Mouse (Mus musculus): ENCODE measurements around the gene Lpp. TPM values are rescaled to one million over a fixed set of nuclear protein-coding genes. Genes with fewer than 3 reads are reported as not detected.

Gene Lpp
- total and polyA plus RNA-seq, 2 experiments from 2014 or later = 8.4 to 13.1 TPM

GRCm38 (mm10) chr16:24819127-24819526 is 425.8 kb downstream of the Lpp start:
- H3K36me3 ChIP-seq (ENCODE audit: insufficient read depth, low read length) = no peaks in the 10 kb centered on the region
- peak; percentile 66 for TF ChIP-seq CTCF (IDR thresholded peaks at IDR 0.05; ENCODE audit: low read depth)
- no peaks in the 10 kb centered on the region for H3K27me3 ChIP-seq (ENCODE audit: insufficient read depth, low read length)
- no peaks in the 10 kb centered on the region for H3K4me1 ChIP-seq (ENCODE audit: insufficient read depth, low read length)
- no peak overlapping the region for H3K27ac ChIP-seq
- H3K9me3 ChIP-seq (ENCODE audit: low read length) = no peaks in the 10 kb centered on the region
- H3K4me3 ChIP-seq (ENCODE audit: low read length) = no peak overlapping the region
- WGBS = 54% methylated on average over 4 of the region's 4 CpGs
- ATAC-seq (peak; percentile 90), DNase-seq (ENCODE audit: low spot score) (peak; percentile 65)
- no peak overlapping the region for H3K4me2 ChIP-seq (ENCODE audit: low read depth, low read length)
- H3K9ac ChIP-seq (replicated peaks; ENCODE audit: low read length) = no peak overlapping the region

GRCm38 (mm10) chr16:24822182-24822875 is 429.0 kb downstream of the Lpp start:
- ATAC-seq = no peak
- TF ChIP-seq CTCF (IDR thresholded peaks at IDR 0.05; ENCODE audit: low read depth) = peak; percentile 30; the same call in 1 of the 2 replicates
- no peaks in the 10 kb centered on the region for H3K27me3 ChIP-seq (ENCODE audit: insufficient read depth, low read length)
- H3K36me3 ChIP-seq (ENCODE audit: insufficient read depth, low read length) = no peaks in the 10 kb centered on the region
- no peak overlapping the region for H3K4me3 ChIP-seq (ENCODE audit: low read length)
- no peaks in the 10 kb centered on the region for H3K4me1 ChIP-seq (ENCODE audit: insufficient read depth, low read length)
- H3K27ac ChIP-seq = no peak overlapping the region
- no peak overlapping the region for H3K9ac ChIP-seq (replicated peaks; ENCODE audit: low read length)
- no peak overlapping the region for H3K4me2 ChIP-seq (ENCODE audit: low read depth, low read length)
- H3K9me3 ChIP-seq (ENCODE audit: low read length) = no peaks in the 10 kb centered on the region
- DNase-seq (ENCODE audit: low spot score) = no peak
- WGBS = 86% methylated on average over 5 of the region's 5 CpGs

- TF ChIP-seq CTCF (IDR thresholded peaks at IDR 0.05; ENCODE audit: low read depth) = no peak
- Histone ChIP-seq H3K36me3 (ENCODE audit: insufficient read depth, low read length) (no peaks in the 10 kb centered on the region), H3K9ac (replicated peaks; ENCODE audit: low read length) (no peak overlapping the region), H3K4me3 (ENCODE audit: low read length) (no peak overlapping the region), H3K4me2 (ENCODE audit: low read depth, low read length) (no peak overlapping the region), H3K9me3 (ENCODE audit: low read length) (no peaks in the 10 kb centered on the region), H3K4me1 (ENCODE audit: insufficient read depth, low read length) (no peaks in the 10 kb centered on the region), H3K27ac (no peak overlapping the region), H3K27me3 (ENCODE audit: insufficient read depth, low read length) (no peaks in the 10 kb centered on the region)
- DNase-seq (ENCODE audit: low spot score) (no peak), ATAC-seq (no peak)
- WGBS = 81% methylated on average over 1 of the region's 1 CpGs
Measured at GRCm38 (mm10) chr16:24822918-24823317, 429.6 kb downstream of the Lpp start.

- 93% methylated on average over 4 of the region's 4 CpGs for WGBS
- no peak overlapping the region for H3K4me3 ChIP-seq (ENCODE audit: low read length)
- H3K9me3 ChIP-seq (ENCODE audit: low read length) = no peaks in the 10 kb centered on the region
- TF ChIP-seq CTCF (IDR thresholded peaks at IDR 0.05; ENCODE audit: low read depth) = no peak
- H3K4me2 ChIP-seq (ENCODE audit: low read depth, low read length) = no peak overlapping the region
- H3K27me3 ChIP-seq (ENCODE audit: insufficient read depth, low read length) = no peaks in the 10 kb centered on the region
- H3K4me1 ChIP-seq (ENCODE audit: insufficient read depth, low read length) = no peaks in the 10 kb centered on the region
- no peak overlapping the region for H3K27ac ChIP-seq
- H3K9ac ChIP-seq (replicated peaks; ENCODE audit: low read length) = no peak overlapping the region
- H3K36me3 ChIP-seq (ENCODE audit: insufficient read depth, low read length) = no peaks in the 10 kb centered on the region
- no peak for DNase-seq (ENCODE audit: low spot score)
- ATAC-seq = no peak
Measured at GRCm38 (mm10) chr16:24826390-24826789, 433.1 kb downstream of the Lpp start.

- H3K4me3 ChIP-seq (ENCODE audit: low read length) = no peak overlapping the region
- H3K27ac ChIP-seq = no peak overlapping the region
- ATAC-seq = no peak
- no peak overlapping the region for H3K4me2 ChIP-seq (ENCODE audit: low read depth, low read length)
- DNase-seq (ENCODE audit: low spot score) = no peak
- H3K36me3 ChIP-seq (ENCODE audit: insufficient read depth, low read length) = no peaks in the 10 kb centered on the region
- no peaks in the 10 kb centered on the region for H3K4me1 ChIP-seq (ENCODE audit: insufficient read depth, low read length)
- H3K9ac ChIP-seq (replicated peaks; ENCODE audit: low read length) = no peak overlapping the region
- TF ChIP-seq CTCF (IDR thresholded peaks at IDR 0.05; ENCODE audit: low read depth) = no peak
- 85% methylated on average over 2 of the region's 2 CpGs for WGBS
- no peaks in the 10 kb centered on the region for H3K27me3 ChIP-seq (ENCODE audit: insufficient read depth, low read length)
- no peaks in the 10 kb centered on the region for H3K9me3 ChIP-seq (ENCODE audit: low read length)
Measured at GRCm38 (mm10) chr16:24828207-24828803, 435.0 kb downstream of the Lpp start.

- no peak for TF ChIP-seq CTCF (IDR thresholded peaks at IDR 0.05; ENCODE audit: low read depth)
- 87% methylated on average over 4 of the region's 4 CpGs for WGBS
- Histone ChIP-seq H3K4me3 (ENCODE audit: low read length) (no peak overlapping the region), H3K27ac (no peak overlapping the region), H3K36me3 (ENCODE audit: insufficient read depth, low read length) (no peaks in the 10 kb centered on the region), H3K27me3 (ENCODE audit: insufficient read depth, low read length) (no peaks in the 10 kb centered on the region), H3K4me2 (ENCODE audit: low read depth, low read length) (no peak overlapping the region), H3K4me1 (ENCODE audit: insufficient read depth, low read length) (no peaks in the 10 kb centered on the region), H3K9me3 (ENCODE audit: low read length) (no peaks in the 10 kb centered on the region), H3K9ac (replicated peaks; ENCODE audit: low read length) (no peak overlapping the region)
- no peak for DNase-seq (ENCODE audit: low spot score)
- no peak for ATAC-seq
Measured at GRCm38 (mm10) chr16:24829860-24830259, 436.6 kb downstream of the Lpp start.

GRCm38 (mm10) chr16:24830939-24831338 is 437.6 kb downstream of the Lpp start:
- DNase-seq (ENCODE audit: low spot score) = no peak
- ATAC-seq = no peak
- TF ChIP-seq CTCF (IDR thresholded peaks at IDR 0.05; ENCODE audit: low read depth) = no peak
- H3K9me3 ChIP-seq (ENCODE audit: low read length) = no peaks in the 10 kb centered on the region
- no peak overlapping the region for H3K27ac ChIP-seq
- no peak overlapping the region for H3K9ac ChIP-seq (replicated peaks; ENCODE audit: low read length)
- no peaks in the 10 kb centered on the region for H3K36me3 ChIP-seq (ENCODE audit: insufficient read depth, low read length)
- H3K4me3 ChIP-seq (ENCODE audit: low read length) = no peak overlapping the region
- WGBS = 60% methylated on average over 7 of the region's 7 CpGs
- no peaks in the 10 kb centered on the region for H3K4me1 ChIP-seq (ENCODE audit: insufficient read depth, low read length)
- no peak overlapping the region for H3K4me2 ChIP-seq (ENCODE audit: low read depth, low read length)
- no peaks in the 10 kb centered on the region for H3K27me3 ChIP-seq (ENCODE audit: insufficient read depth, low read length)

All from hindbrain, postnatal 0 days (tissue).